Mouse (Mus musculus): ENCODE measurements at regions not wholly inside any gene's neighbourhood (a gene's known extent, or its start where the extent isn't known, plus 50 kb on each side); places are given as distances from the start of the nearest gene placed in this dataset.
A peak's percentile ranks its signal among the peaks of the same experiment; 100 is the strongest.

DNA sequence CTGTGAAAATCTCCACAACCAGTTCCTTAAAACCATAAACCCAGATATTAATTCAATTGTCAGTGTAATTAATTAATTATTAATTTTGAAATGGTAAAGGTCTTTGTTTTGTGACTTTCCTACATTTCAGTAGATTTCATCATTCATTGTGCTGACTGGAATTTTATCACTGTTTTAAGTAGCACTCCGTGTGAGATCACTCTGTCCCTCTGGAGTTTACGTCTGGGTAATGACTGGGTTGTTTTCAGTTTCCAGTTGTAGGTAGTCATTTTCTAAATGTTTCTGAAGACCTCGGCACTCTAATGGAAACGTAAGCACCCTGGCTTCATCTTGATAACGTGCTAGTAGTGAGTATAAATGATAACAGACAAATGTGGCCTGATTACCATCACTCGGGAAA, 133.8 kb upstream of the Arid2 start:
- ATAC-seq (replicated peaks; ENCODE audit: insufficient number of reproducible peaks, low FRiP score, low TSS enrichment, low read depth) = no peak

DNA sequence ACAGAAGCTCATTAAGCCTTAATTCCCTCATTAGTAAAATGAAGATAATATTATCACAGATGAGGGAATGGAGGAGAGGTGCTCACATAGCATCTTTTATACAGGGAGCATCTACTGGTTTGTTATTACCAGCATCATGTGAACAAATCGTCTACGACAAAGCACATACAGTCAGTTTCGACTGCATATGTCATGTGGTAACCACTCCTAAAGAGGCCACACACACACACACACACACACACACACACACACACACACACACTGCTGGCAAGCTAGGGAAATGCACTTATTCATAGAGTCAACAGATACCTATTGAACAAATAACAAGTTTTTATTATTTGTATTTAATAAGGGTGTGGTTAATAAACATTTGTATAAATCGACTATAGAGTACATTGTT, 129.0 kb upstream of the Arid2 start:
- 83% methylated on average over 4 of the region's 4 CpGs for WGBS
- Histone ChIP-seq H3K36me3 (replicated peaks; ENCODE audit: control insufficient read depth, insufficient read depth, low read depth, low read length) (no peaks in the 10 kb centered on the region), H3K9ac (replicated peaks; ENCODE audit: low read length) (no peak overlapping the region), H3K4me3 (ENCODE audit: low read depth, low read length) (no peak overlapping the region), H3K4me2 (ENCODE audit: low read depth, low read length) (no peak overlapping the region), H3K9me3 (replicated peaks; ENCODE audit: control insufficient read depth, low read length) (no peaks in the 10 kb centered on the region), H3K27ac (replicated peaks; ENCODE audit: low read depth, low read length) (no peak overlapping the region), H3K4me1 (ENCODE audit: control insufficient read depth, insufficient read depth, low read length) (no peaks in the 10 kb centered on the region), H3K27me3 (ENCODE audit: control insufficient read depth, insufficient read depth, low read length) (no peaks in the 10 kb centered on the region)
- ATAC-seq (replicated peaks; ENCODE audit: insufficient number of reproducible peaks, low FRiP score, low TSS enrichment, low read depth) (no peak), DNase-seq (ENCODE audit: low spot score) (no peak)

More for the DNA sequence above, 133.8 kb upstream of the Arid2 start:
- no peak overlapping the region for H3K9ac ChIP-seq (replicated peaks; ENCODE audit: low read length)
- no peaks in the 10 kb centered on the region for H3K4me1 ChIP-seq (ENCODE audit: control insufficient read depth, insufficient read depth, low read length)
- no peak overlapping the region for H3K27ac ChIP-seq (replicated peaks; ENCODE audit: low read depth, low read length)
- no peak overlapping the region for H3K4me3 ChIP-seq (ENCODE audit: low read depth, low read length)
- no peaks in the 10 kb centered on the region for H3K9me3 ChIP-seq (replicated peaks; ENCODE audit: control insufficient read depth, low read length)
- WGBS = 65% methylated on average over 6 of the region's 6 CpGs
- H3K36me3 ChIP-seq (replicated peaks; ENCODE audit: control insufficient read depth, insufficient read depth, low read depth, low read length) = no peaks in the 10 kb centered on the region
- no peak overlapping the region for H3K4me2 ChIP-seq (ENCODE audit: low read depth, low read length)
- no peak for DNase-seq (ENCODE audit: low spot score)
- H3K27me3 ChIP-seq (ENCODE audit: control insufficient read depth, insufficient read depth, low read length) = no peaks in the 10 kb centered on the region

DNA sequence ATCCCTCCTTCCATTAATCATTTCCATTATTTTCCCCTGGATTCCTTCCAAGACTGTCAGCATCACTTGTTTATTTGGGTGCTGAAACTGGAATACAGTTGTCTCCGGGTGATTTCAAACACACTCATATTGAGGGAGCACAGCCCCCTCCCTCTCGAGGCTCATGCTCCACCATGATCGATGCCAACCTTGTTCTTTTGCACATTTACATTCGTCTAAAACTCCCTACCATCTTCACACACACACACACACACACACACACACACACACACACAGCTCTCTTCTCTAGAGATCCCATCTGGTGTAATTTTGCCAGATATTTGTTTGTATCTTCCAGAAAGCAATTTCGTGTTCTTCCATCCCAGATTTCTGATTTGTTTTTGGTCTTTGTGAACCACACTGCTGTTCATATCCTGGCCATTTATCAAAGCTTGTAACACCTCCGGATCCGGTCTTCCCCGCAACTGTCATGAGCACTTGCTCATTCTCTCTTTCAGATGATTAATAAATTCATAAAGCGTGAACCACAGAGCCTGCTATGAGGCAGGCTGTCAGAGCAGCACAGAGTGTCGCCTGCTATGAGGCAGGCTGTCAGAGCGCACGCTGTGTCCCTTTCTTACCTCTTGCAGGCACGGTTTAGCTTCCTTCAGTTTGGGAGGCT, 122.4 kb upstream of the Arid2 start:
- H3K9me3 ChIP-seq (replicated peaks; ENCODE audit: control insufficient read depth, low read length) = no peaks in the 10 kb centered on the region
- H3K4me1 ChIP-seq (ENCODE audit: control insufficient read depth, insufficient read depth, low read length) = no peaks in the 10 kb centered on the region
- no peak overlapping the region for H3K4me3 ChIP-seq (ENCODE audit: low read depth, low read length)
- DNase-seq (ENCODE audit: low spot score) (no peak), ATAC-seq (replicated peaks; ENCODE audit: insufficient number of reproducible peaks, low FRiP score, low TSS enrichment, low read depth) (no peak)
- H3K27me3 ChIP-seq (ENCODE audit: control insufficient read depth, insufficient read depth, low read length) = no peaks in the 10 kb centered on the region
- H3K4me2 ChIP-seq (ENCODE audit: low read depth, low read length) = no peak overlapping the region
- no peak overlapping the region for H3K9ac ChIP-seq (replicated peaks; ENCODE audit: low read length)
- WGBS = 76% methylated on average over 13 of the region's 13 CpGs
- H3K27ac ChIP-seq (replicated peaks; ENCODE audit: low read depth, low read length) = no peak overlapping the region
- no peaks in the 10 kb centered on the region for H3K36me3 ChIP-seq (replicated peaks; ENCODE audit: control insufficient read depth, insufficient read depth, low read depth, low read length)

DNA sequence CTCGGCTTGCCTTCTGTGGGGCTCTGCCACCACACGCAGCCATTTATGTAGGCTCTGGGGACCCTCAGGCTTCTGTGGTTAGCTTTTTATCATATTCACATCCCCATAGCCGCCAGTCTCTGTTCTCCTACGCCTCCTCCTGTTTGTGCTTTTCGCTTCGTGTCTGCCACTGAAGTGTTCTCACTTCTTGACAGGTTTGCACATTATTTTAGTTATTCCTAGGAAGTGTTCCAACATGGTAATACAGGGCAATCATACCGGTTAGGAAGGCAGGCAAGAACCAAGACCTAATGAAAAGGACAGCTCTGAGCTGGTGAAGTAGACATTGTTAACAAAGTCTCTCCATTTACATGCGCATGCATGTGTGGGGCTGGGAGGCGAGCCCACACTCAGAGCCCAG, 120.1 kb upstream of the Arid2 start:
- Histone ChIP-seq H3K9me3 (replicated peaks; ENCODE audit: control insufficient read depth, low read length) (no peaks in the 10 kb centered on the region), H3K4me3 (ENCODE audit: low read depth, low read length) (no peak overlapping the region), H3K9ac (replicated peaks; ENCODE audit: low read length) (no peak overlapping the region), H3K4me1 (ENCODE audit: control insufficient read depth, insufficient read depth, low read length) (no peaks in the 10 kb centered on the region), H3K36me3 (replicated peaks; ENCODE audit: control insufficient read depth, insufficient read depth, low read depth, low read length) (no peaks in the 10 kb centered on the region), H3K27me3 (ENCODE audit: control insufficient read depth, insufficient read depth, low read length) (no peaks in the 10 kb centered on the region; the same call in 1 of the 2 replicates), H3K4me2 (ENCODE audit: low read depth, low read length) (no peak overlapping the region), H3K27ac (replicated peaks; ENCODE audit: low read depth, low read length) (no peak overlapping the region)
- no peak for DNase-seq (ENCODE audit: low spot score)
- WGBS = 78% methylated on average over 9 of the region's 9 CpGs
- ATAC-seq (replicated peaks; ENCODE audit: insufficient number of reproducible peaks, low FRiP score, low TSS enrichment, low read depth) = no peak

DNA sequence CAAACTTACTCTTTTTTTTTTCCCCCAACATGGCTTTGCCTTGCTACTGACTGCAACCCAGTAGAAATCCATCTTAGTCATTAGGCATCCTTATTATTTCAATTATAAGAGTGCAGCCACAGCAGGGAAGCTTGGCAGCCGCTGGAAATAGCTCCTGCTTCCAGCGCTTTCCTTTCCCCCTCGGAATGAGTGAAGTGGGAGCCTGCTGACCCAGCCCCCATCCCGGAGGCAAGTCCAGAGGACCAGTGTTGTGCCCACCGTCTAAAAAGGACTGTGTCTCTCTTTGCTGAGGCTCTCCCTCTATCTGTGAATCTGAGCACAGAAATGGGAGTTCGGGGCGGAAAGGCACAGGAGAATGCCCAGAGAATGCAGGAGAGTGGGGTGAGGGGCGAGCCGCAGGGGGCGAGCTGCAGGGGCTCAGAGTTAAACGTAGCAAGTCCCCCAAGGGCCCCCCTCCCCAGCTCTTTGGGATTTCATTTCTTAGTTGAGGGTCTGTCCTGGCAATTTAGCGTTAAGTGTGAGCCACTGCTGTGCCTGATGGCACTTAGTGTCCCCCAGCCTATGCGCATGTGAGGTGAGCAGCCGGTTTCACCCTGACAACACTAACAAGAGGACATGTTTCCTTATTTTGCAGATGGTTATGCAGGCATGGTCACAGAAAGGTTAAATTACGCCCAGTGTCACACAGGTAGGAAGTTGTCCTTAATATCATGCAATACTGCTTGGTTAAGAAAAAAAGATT, 117.4 kb upstream of the Arid2 start:
- H3K27ac ChIP-seq (replicated peaks; ENCODE audit: low read depth, low read length) = no peak overlapping the region
- DNase-seq (ENCODE audit: low spot score) (peak; percentile 16), ATAC-seq (replicated peaks; ENCODE audit: insufficient number of reproducible peaks, low FRiP score, low TSS enrichment, low read depth) (no peak; the same call in 1 of the 2 replicates)
- H3K36me3 ChIP-seq (replicated peaks; ENCODE audit: control insufficient read depth, insufficient read depth, low read depth, low read length) = no peaks in the 10 kb centered on the region
- H3K27me3 ChIP-seq (ENCODE audit: control insufficient read depth, insufficient read depth, low read length) = no peaks in the 10 kb centered on the region; the same call in 1 of the 2 replicates
- H3K9me3 ChIP-seq (replicated peaks; ENCODE audit: control insufficient read depth, low read length) = no peaks in the 10 kb centered on the region
- no peak overlapping the region for H3K4me3 ChIP-seq (ENCODE audit: low read depth, low read length)
- no peaks in the 10 kb centered on the region for H3K4me1 ChIP-seq (ENCODE audit: control insufficient read depth, insufficient read depth, low read length)
- H3K4me2 ChIP-seq (ENCODE audit: low read depth, low read length) = peak overlapping the region; percentile 8; the same call in 1 of the 2 replicates
- H3K9ac ChIP-seq (replicated peaks; ENCODE audit: low read length) = no peak overlapping the region
- WGBS = 12% methylated on average over 15 of the region's 15 CpGs

DNA sequence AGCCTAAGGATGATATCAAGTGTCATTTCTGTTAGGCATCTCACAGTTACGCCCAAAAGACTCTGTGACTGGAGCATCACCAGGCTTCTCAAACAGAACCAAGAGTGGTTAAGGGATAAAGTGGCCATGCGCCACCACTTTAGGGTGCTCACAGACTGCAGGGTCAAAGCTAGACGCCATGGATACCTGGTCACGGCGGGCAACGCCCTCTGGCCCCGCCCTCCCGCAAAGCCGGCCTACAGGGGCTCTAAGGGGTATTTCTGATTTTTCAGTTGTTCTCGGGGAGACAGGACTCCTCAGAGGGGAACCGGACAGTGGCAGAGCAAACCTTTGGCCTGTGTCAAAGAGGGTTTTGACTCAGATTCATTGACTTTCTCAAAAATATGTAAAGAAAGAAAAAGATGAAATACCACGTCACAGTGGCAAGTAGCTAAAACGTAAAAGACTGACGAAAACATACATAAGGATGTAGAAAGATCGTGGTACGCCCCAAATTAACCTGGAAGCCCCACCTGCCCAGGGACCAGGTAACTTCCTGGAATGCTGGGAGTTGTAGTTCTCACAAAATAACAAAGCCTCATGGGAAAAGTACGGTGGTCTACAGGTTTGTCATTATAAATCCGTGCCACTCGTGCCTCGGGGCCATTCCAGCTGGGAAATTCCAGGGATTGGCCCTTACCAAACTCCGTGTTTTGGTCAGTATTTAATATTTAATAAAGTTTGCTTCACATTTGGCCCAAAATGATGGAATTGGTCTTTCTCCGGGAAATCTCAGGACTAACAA, 116.1 kb upstream of the Arid2 start:
- Histone ChIP-seq H3K36me3 (replicated peaks; ENCODE audit: control insufficient read depth, insufficient read depth, low read depth, low read length) (no peaks in the 10 kb centered on the region), H3K27me3 (ENCODE audit: control insufficient read depth, insufficient read depth, low read length) (no peaks in the 10 kb centered on the region; the same call in 1 of the 2 replicates), H3K4me1 (ENCODE audit: control insufficient read depth, insufficient read depth, low read length) (no peaks in the 10 kb centered on the region), H3K4me3 (ENCODE audit: low read depth, low read length) (peak overlapping the region; percentile 19), H3K4me2 (ENCODE audit: low read depth, low read length) (peak overlapping the region; percentile 56), H3K9me3 (replicated peaks; ENCODE audit: control insufficient read depth, low read length) (no peaks in the 10 kb centered on the region), H3K27ac (replicated peaks; ENCODE audit: low read depth, low read length) (no peak overlapping the region), H3K9ac (replicated peaks; ENCODE audit: low read length) (no peak overlapping the region)
- ATAC-seq (replicated peaks; ENCODE audit: insufficient number of reproducible peaks, low FRiP score, low TSS enrichment, low read depth) (no peak), DNase-seq (ENCODE audit: low spot score) (peak; percentile 75)
- WGBS = 8% methylated on average over 22 of the region's 22 CpGs

DNA sequence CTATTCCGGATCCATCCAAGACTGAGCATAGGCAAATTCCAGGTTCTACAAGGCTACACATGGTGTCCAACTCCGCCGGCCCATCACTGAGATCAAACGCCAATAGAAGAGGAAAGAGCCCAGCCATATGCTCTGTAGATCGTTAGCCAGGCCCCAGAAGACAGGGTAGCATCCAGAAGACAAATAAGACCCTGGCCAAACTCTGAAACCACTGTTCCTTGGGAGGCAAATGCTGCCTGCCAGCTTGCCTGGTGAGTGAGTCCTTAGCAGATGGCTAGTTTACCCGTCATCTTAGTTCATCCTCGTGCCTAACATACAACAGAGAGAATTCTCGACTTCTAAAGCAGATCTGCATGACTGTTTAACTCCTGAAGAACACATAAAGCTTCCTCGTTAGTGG, 109.4 kb upstream of the Arid2 start:
- DNase-seq (ENCODE audit: low spot score) = no peak
- Histone ChIP-seq H3K4me1 (ENCODE audit: control insufficient read depth, insufficient read depth, low read length) (no peaks in the 10 kb centered on the region), H3K27me3 (ENCODE audit: control insufficient read depth, insufficient read depth, low read length) (no peaks in the 10 kb centered on the region), H3K9me3 (replicated peaks; ENCODE audit: control insufficient read depth, low read length) (no peaks in the 10 kb centered on the region), H3K4me2 (ENCODE audit: low read depth, low read length) (no peak overlapping the region), H3K27ac (replicated peaks; ENCODE audit: low read depth, low read length) (no peak overlapping the region), H3K4me3 (ENCODE audit: low read depth, low read length) (no peak overlapping the region), H3K36me3 (replicated peaks; ENCODE audit: control insufficient read depth, insufficient read depth, low read depth, low read length) (no peaks in the 10 kb centered on the region), H3K9ac (replicated peaks; ENCODE audit: low read length) (no peak overlapping the region)
- 79% methylated on average over 9 of the region's 9 CpGs for whole genome bisulfite sequencing
- no peak for ATAC-seq (replicated peaks; ENCODE audit: insufficient number of reproducible peaks, low FRiP score, low TSS enrichment, low read depth)

Data from embryonic facial prominence, embryonic 11.5 days (tissue).